Mouse (Mus musculus) ES-Bruce4 (cell line): ENCODE results near the gene Tbc1d13.

Experiments
- CTCF ChIP-seq: IDR thresholded peaks from one replicate; pipeline ENCODE4 v1.8.1; 2011; ENCODE audit warnings: low read depth, low read length
- POLR2A ChIP-seq: IDR thresholded peaks from one replicate; pipeline ENCODE4 v1.8.1; 2011; ENCODE audit warnings: low read length; ENCODE audit not compliant: insufficient read depth

- TF ChIP-seq CTCF (no peak), POLR2A (no peak)
These were observed 49.4 kb upstream of the Tbc1d13 start for GRCm38 (mm10) chr2:30084113-30084512.
